Mouse (Mus musculus): ENCODE data around the gene Gm47289. TPM values are rescaled to one million over a fixed set of nuclear protein-coding genes. Genes with fewer than 3 reads are reported as not detected.
A peak's percentile ranks its signal among the peaks of the same experiment; 100 is the strongest.

Gm47289 gene
- polyA plus RNA-seq, 1 experiment from 2014 or later = not detected

- H3K4me2 ChIP-seq = no peak overlapping the region
- H3K36me3 ChIP-seq = no peaks in the 10 kb centered on the region
- H3K4me1 ChIP-seq (replicated peaks) = no peaks in the 10 kb centered on the region
- H3K27me3 ChIP-seq = no peaks in the 10 kb centered on the region
- H3K27ac ChIP-seq = no peak overlapping the region
- H3K9me3 ChIP-seq (replicated peaks) = no peaks in the 10 kb centered on the region
- no peak for ATAC-seq (replicated peaks; ENCODE audit: insufficient number of reproducible peaks, insufficient read depth, low FRiP score, low read depth)
- H3K9ac ChIP-seq = no peak overlapping the region
- H3K4me3 ChIP-seq = no peak overlapping the region
- WGBS = 71% methylated on average over 7 of the region's 7 CpGs
These were observed 5.8 kb downstream of the Gm47289 start for GRCm38 (mm10) chr9:119164743-119165142.

- Histone ChIP-seq H3K27me3 (no peaks in the 10 kb centered on the region), H3K36me3 (no peaks in the 10 kb centered on the region), H3K4me1 (replicated peaks) (no peaks in the 10 kb centered on the region), H3K4me3 (no peak overlapping the region), H3K9ac (no peak overlapping the region), H3K4me2 (no peak overlapping the region), H3K27ac (no peak overlapping the region), H3K9me3 (replicated peaks) (no peaks in the 10 kb centered on the region)
- WGBS = 76% methylated on average over 6 of the region's 6 CpGs
- ATAC-seq (replicated peaks; ENCODE audit: insufficient number of reproducible peaks, insufficient read depth, low FRiP score, low read depth) = no peak
These were observed 6.6 kb downstream of the Gm47289 start for GRCm38 (mm10) chr9:119165548-119165947.

DNA sequence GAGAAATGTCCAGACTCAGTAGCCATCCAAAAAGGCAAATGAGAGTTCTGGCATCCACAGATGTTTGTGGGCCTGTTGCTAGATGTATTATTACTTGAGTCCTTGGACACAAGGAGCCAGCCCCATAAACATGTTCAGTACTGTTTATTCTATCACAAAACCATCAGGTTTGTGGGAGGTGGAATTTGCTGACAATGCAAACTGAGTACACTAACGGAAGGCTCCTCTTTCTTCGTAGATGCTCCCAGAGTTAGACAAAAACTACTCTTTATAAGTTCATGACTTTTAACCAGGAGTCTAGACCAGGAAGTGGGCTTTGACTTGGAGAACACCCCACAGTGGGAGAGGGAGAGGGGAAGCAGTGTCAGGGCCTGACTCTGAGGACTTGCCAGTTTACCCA lies 8.6 kb downstream of the Gm47289 start:
- WGBS = 80% methylated on average over 2 of the region's 2 CpGs

DNA sequence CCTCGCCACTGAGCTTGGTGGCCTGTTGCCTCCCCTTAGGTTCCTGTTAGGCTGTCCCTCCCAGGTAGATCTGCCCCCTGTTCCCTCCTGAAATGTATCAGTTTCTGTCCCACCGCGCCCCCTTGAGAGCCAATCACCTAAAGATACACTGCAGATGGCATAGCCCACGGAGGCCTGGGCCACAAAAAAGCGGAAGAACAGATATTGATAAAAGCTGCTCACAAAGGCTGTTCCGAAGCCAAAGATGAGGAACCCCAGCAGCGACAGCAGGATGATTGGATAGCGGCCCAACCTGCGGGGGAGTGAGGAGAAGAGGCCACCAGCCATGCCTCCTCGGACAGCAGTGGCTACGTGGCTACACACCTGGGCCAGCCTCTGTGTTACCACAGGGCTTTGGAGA lies 20.3 kb downstream of the Gm47289 start:
- no peak overlapping the region for H3K9ac ChIP-seq
- no peak overlapping the region for H3K27ac ChIP-seq
- no peak for ATAC-seq (replicated peaks; ENCODE audit: insufficient number of reproducible peaks, insufficient read depth, low FRiP score, low read depth)
- H3K4me3 ChIP-seq = no peak overlapping the region
- no peak overlapping the region for H3K4me2 ChIP-seq
- no peaks in the 10 kb centered on the region for H3K36me3 ChIP-seq
- H3K4me1 ChIP-seq (replicated peaks) = 0 out of 2 replicates have a peak, but pooled peaks cover 11% of the 10 kb centered on the region
- H3K9me3 ChIP-seq (replicated peaks) = no peaks in the 10 kb centered on the region
- 84% methylated on average over 11 of the region's 11 CpGs for WGBS
- H3K27me3 ChIP-seq = no peaks in the 10 kb centered on the region

More for the DNA sequence above, 8.6 kb downstream of the Gm47289 start:
- no peak overlapping the region for H3K27ac ChIP-seq
- no peaks in the 10 kb centered on the region for H3K4me1 ChIP-seq (replicated peaks)
- H3K9ac ChIP-seq = no peak overlapping the region
- no peak overlapping the region for H3K4me3 ChIP-seq
- no peaks in the 10 kb centered on the region for H3K27me3 ChIP-seq
- no peaks in the 10 kb centered on the region for H3K9me3 ChIP-seq (replicated peaks)
- H3K4me2 ChIP-seq = no peak overlapping the region
- ATAC-seq (replicated peaks; ENCODE audit: insufficient number of reproducible peaks, insufficient read depth, low FRiP score, low read depth) = no peak
- no peaks in the 10 kb centered on the region for H3K36me3 ChIP-seq

DNA sequence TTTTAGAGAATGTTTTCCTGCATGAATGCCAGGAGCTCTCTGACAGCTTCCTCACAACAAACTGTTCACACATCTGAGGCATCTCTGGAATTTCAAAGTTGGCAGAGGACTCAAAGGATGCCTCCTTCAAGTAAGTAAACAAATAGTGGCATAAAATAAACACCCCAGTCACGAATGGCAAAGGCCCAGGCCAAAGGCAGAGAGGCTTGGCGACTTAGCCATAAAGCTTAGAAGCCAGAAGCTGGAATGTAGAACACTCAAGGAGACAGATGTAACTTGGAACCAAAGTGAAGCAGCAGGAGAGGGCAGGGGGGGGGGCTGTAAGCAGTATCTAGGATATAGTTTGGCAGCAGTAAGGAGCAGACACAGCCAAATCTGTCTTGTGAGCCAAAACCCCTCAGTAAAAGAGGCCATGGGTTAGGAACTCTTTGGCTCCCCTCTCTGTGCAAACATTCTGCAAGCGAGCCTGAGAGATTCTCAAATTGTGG lies 22.3 kb downstream of the Gm47289 start:
- ATAC-seq (replicated peaks; ENCODE audit: insufficient number of reproducible peaks, insufficient read depth, low FRiP score, low read depth) = 0 out of 2 replicates have a peak, but pooled peaks have one; percentile 27
- WGBS = 19% methylated on average over 3 of the region's 3 CpGs
- no peaks in the 10 kb centered on the region for H3K27me3 ChIP-seq

DNA sequence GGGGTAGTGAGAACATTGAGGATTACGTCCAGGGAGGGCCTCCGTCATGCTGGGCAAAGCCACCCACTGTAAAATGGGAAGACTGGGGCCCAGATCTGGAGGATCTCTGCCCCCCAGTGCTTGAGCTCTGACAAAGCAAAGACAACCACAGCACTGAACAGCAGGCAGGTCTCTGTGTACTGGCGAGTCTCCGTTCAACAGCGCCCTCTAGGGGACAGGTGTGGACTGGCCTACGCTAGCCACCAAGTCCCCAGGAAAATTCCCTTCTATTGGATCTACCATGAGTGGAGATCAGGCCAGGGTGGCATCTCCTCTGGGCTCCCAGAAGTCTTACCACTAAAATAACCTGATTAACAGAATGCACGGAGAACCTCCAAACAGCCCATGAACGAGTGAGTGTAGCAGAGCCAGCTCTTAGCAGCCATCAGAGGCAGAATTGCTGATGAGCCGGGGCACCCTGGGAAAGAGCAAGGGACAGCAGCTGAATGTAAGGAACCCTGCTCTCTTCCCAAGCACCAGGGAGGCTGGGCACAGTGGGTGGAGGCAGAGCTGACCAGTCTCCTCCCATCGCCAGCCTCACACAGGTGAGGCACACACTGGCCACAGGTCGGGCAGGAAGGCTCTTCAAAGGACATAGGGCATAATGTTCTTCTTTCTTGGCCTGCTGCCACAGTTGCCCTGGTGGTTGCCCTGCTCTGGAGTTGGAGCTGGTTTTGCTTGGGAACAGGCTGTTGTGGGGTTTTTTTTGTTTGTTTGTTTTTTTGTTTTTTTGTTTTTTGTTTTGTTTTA lies 33.4 kb downstream of the Gm47289 start:
- no peaks in the 10 kb centered on the region for H3K36me3 ChIP-seq
- WGBS = 37% methylated on average over 11 of the region's 11 CpGs
- H3K27me3 ChIP-seq = no peaks in the 10 kb centered on the region
- no peaks in the 10 kb centered on the region for H3K4me1 ChIP-seq (replicated peaks)
- H3K4me3 ChIP-seq = no peak overlapping the region
- no peak for ATAC-seq (replicated peaks; ENCODE audit: insufficient number of reproducible peaks, insufficient read depth, low FRiP score, low read depth)
- H3K27ac ChIP-seq = no peak overlapping the region
- H3K4me2 ChIP-seq = no peak overlapping the region
- no peak overlapping the region for H3K9ac ChIP-seq
- H3K9me3 ChIP-seq (replicated peaks) = no peaks in the 10 kb centered on the region

More for the DNA sequence above, 22.3 kb downstream of the Gm47289 start:
- no peak overlapping the region for H3K4me3 ChIP-seq
- 0 out of 2 replicates have a peak, but pooled peaks cover 11% of the 10 kb centered on the region for H3K4me1 ChIP-seq (replicated peaks)
- no peak overlapping the region for H3K4me2 ChIP-seq
- H3K9ac ChIP-seq = no peak overlapping the region
- no peaks in the 10 kb centered on the region for H3K36me3 ChIP-seq
- no peak overlapping the region for H3K27ac ChIP-seq
- H3K9me3 ChIP-seq (replicated peaks) = no peaks in the 10 kb centered on the region

DNA sequence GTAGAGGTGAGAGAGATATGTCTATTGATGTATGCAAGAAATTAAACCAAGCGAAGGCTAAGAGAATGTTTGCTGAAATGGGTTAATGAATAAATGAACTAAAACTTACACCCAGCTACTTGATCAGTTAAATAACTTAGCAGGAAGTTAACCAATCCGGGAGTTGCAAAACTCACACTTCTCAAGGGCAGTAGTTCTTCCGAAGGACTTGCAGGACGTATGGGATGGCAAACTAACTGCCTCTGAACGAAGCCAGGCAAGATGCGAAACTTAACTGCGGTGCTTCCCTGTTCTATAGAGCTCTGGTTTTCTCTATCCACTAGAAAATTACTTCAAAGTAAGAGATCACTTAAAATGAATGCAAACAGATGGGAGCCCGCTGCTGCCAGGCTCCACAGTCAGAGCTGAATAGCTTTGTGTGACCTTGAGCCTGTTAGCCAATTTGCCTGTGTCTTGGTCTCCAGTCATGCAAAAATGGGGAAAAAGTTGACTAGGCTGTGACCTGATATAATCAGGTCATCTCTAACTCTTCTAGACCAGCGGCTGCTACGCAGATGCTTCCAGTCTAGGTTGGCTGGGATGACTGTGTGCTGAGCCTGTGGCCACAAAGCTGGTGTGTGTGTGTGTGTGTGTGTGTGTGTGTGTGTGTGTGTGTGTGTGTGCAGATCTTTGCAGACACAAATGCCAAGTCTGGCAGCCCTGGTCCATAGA lies 40.3 kb downstream of the Gm47289 start:
- no peak overlapping the region for H3K27ac ChIP-seq
- no peak overlapping the region for H3K4me3 ChIP-seq
- H3K9ac ChIP-seq = no peak overlapping the region
- H3K9me3 ChIP-seq (replicated peaks) = 0 out of 2 replicates have a peak, but pooled peaks cover 5% of the 10 kb centered on the region
- no peaks in the 10 kb centered on the region for H3K27me3 ChIP-seq
- H3K4me1 ChIP-seq (replicated peaks) = no peaks in the 10 kb centered on the region
- no peak for ATAC-seq (replicated peaks; ENCODE audit: insufficient number of reproducible peaks, insufficient read depth, low FRiP score, low read depth)
- 78% methylated on average over 10 of the region's 10 CpGs for WGBS
- H3K36me3 ChIP-seq = no peaks in the 10 kb centered on the region
- no peak overlapping the region for H3K4me2 ChIP-seq

- Histone ChIP-seq H3K27ac (no peak overlapping the region), H3K4me3 (no peak overlapping the region), H3K9me3 (replicated peaks) (0 out of 2 replicates have a peak, but pooled peaks cover 5% of the 10 kb centered on the region), H3K27me3 (no peaks in the 10 kb centered on the region), H3K9ac (no peak overlapping the region), H3K4me2 (no peak overlapping the region), H3K36me3 (no peaks in the 10 kb centered on the region), H3K4me1 (replicated peaks) (no peaks in the 10 kb centered on the region)
- no peak for ATAC-seq (replicated peaks; ENCODE audit: insufficient number of reproducible peaks, insufficient read depth, low FRiP score, low read depth)
- 80% methylated on average over 5 of the region's 5 CpGs for WGBS
These were observed 42.7 kb downstream of the Gm47289 start for GRCm38 (mm10) chr9:119201653-119202052.

DNA sequence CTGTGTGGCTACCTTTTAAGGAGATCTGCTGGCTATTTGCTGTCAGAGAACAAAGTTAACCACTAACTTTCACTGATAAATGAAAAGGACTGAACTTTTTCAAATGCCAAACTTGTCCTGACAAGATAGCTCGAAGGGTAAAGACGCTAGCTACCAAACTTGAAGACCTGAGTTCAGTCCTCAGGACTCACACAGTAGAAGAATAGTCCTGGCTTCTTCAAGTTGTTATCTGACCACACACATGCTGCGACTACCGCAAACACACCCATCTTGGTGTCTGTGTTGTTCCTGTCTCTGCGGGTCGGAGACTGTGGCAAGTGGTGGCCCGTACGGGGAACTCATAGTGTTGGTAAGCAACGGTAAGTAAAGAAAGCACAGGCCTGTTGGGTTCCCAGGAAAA lies 44.7 kb downstream of the Gm47289 start:
- Histone ChIP-seq H3K36me3 (no peaks in the 10 kb centered on the region), H3K4me3 (no peak overlapping the region), H3K4me2 (no peak overlapping the region), H3K27ac (no peak overlapping the region), H3K4me1 (replicated peaks) (no peaks in the 10 kb centered on the region), H3K27me3 (no peaks in the 10 kb centered on the region), H3K9ac (no peak overlapping the region), H3K9me3 (replicated peaks) (0 out of 2 replicates have a peak, but pooled peaks cover 5% of the 10 kb centered on the region)
- WGBS = 90% methylated on average over 9 of the region's 9 CpGs
- no peak for ATAC-seq (replicated peaks; ENCODE audit: insufficient number of reproducible peaks, insufficient read depth, low FRiP score, low read depth)

- H3K36me3 ChIP-seq = no peaks in the 10 kb centered on the region
- no peak overlapping the region for H3K27ac ChIP-seq
- H3K4me3 ChIP-seq = no peak overlapping the region
- H3K9ac ChIP-seq = no peak overlapping the region
- H3K27me3 ChIP-seq = no peaks in the 10 kb centered on the region
- H3K4me2 ChIP-seq = no peak overlapping the region
- ATAC-seq (replicated peaks; ENCODE audit: insufficient number of reproducible peaks, insufficient read depth, low FRiP score, low read depth) = no peak
- H3K4me1 ChIP-seq (replicated peaks) = no peaks in the 10 kb centered on the region
- 84% methylated on average over 5 of the region's 5 CpGs for WGBS
- 0 out of 2 replicates have a peak, but pooled peaks cover 5% of the 10 kb centered on the region for H3K9me3 ChIP-seq (replicated peaks)
These were observed 46.8 kb downstream of the Gm47289 start for GRCm38 (mm10) chr9:119205756-119206155.

DNA sequence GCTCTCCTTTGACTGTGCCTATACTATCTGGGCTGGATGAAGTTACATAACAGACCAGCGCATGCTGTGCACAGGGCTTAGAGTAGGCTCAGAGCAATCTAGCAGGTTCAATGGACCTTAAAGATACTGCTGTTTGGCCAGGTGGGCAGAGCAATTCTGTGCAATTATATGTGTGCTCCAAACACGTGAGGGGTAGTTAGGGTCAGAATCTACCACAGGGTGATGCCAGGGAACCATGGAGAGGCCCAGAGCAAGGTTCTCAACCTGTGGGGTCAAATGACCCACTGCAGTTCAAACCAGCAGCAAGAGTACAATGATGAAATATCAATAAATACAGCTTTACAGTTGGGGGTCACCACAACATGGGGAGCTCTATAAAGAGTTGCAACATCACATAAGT lies 47.7 kb downstream of the Gm47289 start:
- Histone ChIP-seq H3K9ac (no peak overlapping the region), H3K4me2 (no peak overlapping the region), H3K36me3 (no peaks in the 10 kb centered on the region), H3K4me3 (no peak overlapping the region), H3K27me3 (no peaks in the 10 kb centered on the region), H3K9me3 (replicated peaks) (0 out of 2 replicates have a peak, but pooled peaks cover 5% of the 10 kb centered on the region), H3K4me1 (replicated peaks) (no peaks in the 10 kb centered on the region), H3K27ac (no peak overlapping the region)
- 78% methylated on average over 2 of the region's 2 CpGs for WGBS
- ATAC-seq (replicated peaks; ENCODE audit: insufficient number of reproducible peaks, insufficient read depth, low FRiP score, low read depth) = no peak
